Mouse (Mus musculus) lung, embryonic 15.5 days (tissue): ENCODE results near the gene Mapk11. TPM values are rescaled to one million over a fixed set of nuclear protein-coding genes. Genes with fewer than 3 reads are reported as not detected.
A peak's percentile ranks its signal among the peaks of the same experiment; 100 is the strongest.

Experiments used
- ATAC-seq: fragments of 200-750 bp; cut with Nextera tagmentation; 2 replicates; pipeline ENCODE4 v1.8.0; 2017; ENCODE audit warnings: moderate number of reproducible peaks, borderline replicate concordance; ENCODE audit not compliant: low FRiP score, low TSS enrichment; ENCODE audit errors: extremely low read depth
- H3K27ac ChIP-seq: fragments of 300-500 bp; sonication (generic); 2 replicates; pipeline ENCODE4 v1.5.1; 2015; ENCODE audit warnings: moderate library complexity, mild to moderate bottlenecking, inconsistent platforms
- H3K27me3 ChIP-seq: fragments of 300-500 bp; sonication (generic); 2 replicates; pipeline ENCODE4 v1.6.1; 2015; ENCODE audit warnings: inconsistent platforms
- H3K36me3 ChIP-seq: fragments of 300-500 bp; sonication (generic); 2 replicates; pipeline ENCODE4 v1.6.1; 2015; ENCODE audit warnings: inconsistent platforms
- H3K4me1 ChIP-seq: fragments of 300-500 bp; sonication (generic); 2 replicates; pipeline ENCODE4 v1.6.1; 2015; ENCODE audit warnings: inconsistent platforms
- H3K4me2 ChIP-seq: fragments of 300-500 bp; sonication (generic); 2 replicates; pipeline ENCODE4 v1.6.1; 2015; ENCODE audit warnings: inconsistent platforms, mild to moderate bottlenecking, moderate library complexity
- H3K4me3 ChIP-seq: fragments of 300-500 bp; sonication (generic); 2 replicates; pipeline ENCODE4 v1.5.1; 2015; ENCODE audit warnings: mild to moderate bottlenecking, inconsistent platforms
- H3K9ac ChIP-seq: fragments of 300-500 bp; sonication (generic); 2 replicates; pipeline ENCODE4 v1.6.1; 2015; ENCODE audit warnings: inconsistent platforms
- H3K9me3 ChIP-seq: fragments of 300-500 bp; sonication (generic); 2 replicates; pipeline ENCODE4 v1.6.1; 2016; ENCODE audit warnings: inconsistent platforms
- WGBS: fragments of 180-500 bp; shearing (Covaris S2); methylation state at CpG from one replicate; pipeline ENCODE4 v1.1.7; 2015; 5-methylcytosine and 5-hydroxymethylcytosine counted together
- polyA plus RNA-seq: library from polyadenylated mRNA; unstranded; fragments of >200 nt; fragmentation: Nextera tagmentation; extraction: Ambion mirVana; gene quantifications from 2 replicates; pipeline ENCODE4 v1.2.1, GENCODE M21; 2015

The Mapk11 gene
- polyA plus RNA-seq, 1 experiment from 2014 or later, result 12.6 TPM

DNA sequence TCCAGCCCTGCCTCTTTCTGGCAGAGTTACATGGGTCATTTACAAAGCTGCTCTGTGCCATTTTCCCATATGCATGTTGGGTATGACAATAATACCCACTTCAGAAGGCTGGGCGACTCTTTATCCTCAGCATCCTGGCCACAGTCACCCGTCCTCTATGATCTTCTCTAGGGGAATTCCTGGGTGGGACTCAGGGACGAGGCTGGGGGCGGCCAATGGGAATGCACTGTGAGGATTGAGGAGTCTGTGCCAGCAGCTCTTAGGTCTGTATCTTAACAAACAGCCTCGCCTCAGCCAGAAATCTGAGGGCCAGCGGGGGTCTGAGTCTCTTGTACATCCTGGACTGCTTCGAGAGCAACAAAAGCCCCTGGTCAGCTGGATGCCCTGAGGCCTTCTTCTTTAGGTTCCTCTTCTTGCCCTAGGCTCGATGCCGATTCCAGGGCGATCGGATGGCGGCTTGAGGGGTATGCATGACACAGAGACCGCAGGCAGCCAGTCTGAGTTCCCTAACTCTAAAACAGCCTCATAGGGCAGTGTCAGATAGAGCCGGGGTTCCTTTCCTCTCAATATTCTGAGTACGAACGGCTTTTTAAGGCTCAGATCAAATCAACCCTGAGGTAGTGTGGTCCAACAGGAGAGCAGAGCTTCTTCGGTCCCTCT is 23.0 kb upstream of the Mapk11 start:
- 57% methylated on average over 17 of the region's 17 CpGs for WGBS
- Histone ChIP-seq H3K4me3 (peak overlapping the region; percentile 53), H3K36me3 (peaks cover 11% of the 10 kb centered on the region), H3K27ac (peak overlapping the region; percentile 46), H3K9me3 (no peaks in the 10 kb centered on the region), H3K9ac (peak overlapping the region; percentile 65), H3K4me2 (peak overlapping the region; percentile 99), H3K27me3 (no peaks in the 10 kb centered on the region), H3K4me1 (peaks cover 88% of the 10 kb centered on the region)
- no peak for ATAC-seq

DNA sequence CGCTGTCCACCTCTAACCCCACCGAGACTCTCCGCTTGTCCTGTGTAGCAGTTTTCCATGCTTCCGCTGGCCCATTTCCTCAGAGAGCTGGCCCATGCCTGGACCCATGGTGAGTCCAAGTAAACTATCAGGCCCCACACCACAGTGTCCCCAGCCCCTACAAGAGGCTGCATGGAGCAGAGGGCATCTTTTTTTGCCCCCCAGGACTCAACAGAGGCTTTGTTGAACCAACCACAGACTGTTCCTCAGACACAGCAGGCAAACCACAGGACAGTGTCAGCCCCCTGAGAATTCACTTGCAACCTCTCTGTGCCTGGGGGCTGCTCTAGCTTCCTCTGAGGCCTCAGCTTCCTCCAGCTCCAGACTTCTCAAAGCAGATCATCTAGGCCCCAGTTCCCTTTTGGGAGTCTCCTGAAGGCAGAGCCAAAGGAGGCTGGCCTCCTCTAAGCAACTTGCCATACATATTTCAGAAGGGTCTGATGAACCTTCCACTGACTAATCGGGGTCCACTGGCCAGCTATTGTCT is 22.2 kb upstream of the Mapk11 start:
- H3K27ac ChIP-seq, result no peak overlapping the region
- H3K4me1 ChIP-seq, result peaks cover 80% of the 10 kb centered on the region
- no peak overlapping the region for H3K9ac ChIP-seq
- H3K36me3 ChIP-seq, result peaks cover 19% of the 10 kb centered on the region
- WGBS, result 80% methylated on average over 5 of the region's 5 CpGs
- no peaks in the 10 kb centered on the region for H3K27me3 ChIP-seq
- no peak overlapping the region for H3K4me2 ChIP-seq
- ATAC-seq, result no peak
- H3K4me3 ChIP-seq, result no peak overlapping the region
- no peaks in the 10 kb centered on the region for H3K9me3 ChIP-seq

DNA sequence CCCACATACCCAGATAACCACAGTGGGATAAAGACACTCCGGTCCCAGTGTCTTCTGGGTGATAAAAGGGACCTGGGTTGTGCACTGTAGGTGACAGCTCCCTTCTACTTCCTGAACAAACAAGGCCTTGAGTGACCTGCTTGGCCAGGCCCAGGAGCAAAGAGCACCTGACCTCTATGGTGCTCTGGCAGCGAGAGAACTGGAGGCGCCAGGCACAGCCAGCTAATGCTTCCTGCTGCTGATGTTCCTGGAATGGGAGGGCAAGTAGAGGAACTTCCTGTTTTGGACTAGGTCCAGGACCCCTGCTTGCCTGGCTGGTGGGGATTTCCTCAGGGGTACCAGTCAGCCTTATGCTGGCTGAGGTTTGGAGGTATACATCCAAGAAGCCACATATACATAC is 20.7 kb upstream of the Mapk11 start:
- 24% methylated on average over 3 of the region's 3 CpGs for WGBS
- ATAC-seq, result no peak
- H3K27me3 ChIP-seq, result no peaks in the 10 kb centered on the region
- no peak overlapping the region for H3K4me3 ChIP-seq
- peak overlapping the region; percentile 15; the same call in 1 of the 2 replicates for H3K9ac ChIP-seq
- H3K4me1 ChIP-seq, result peaks cover 65% of the 10 kb centered on the region
- peaks cover 34% of the 10 kb centered on the region for H3K36me3 ChIP-seq
- peak overlapping the region; percentile 12 for H3K4me2 ChIP-seq
- H3K9me3 ChIP-seq, result no peaks in the 10 kb centered on the region
- H3K27ac ChIP-seq, result peak overlapping the region; percentile 86

DNA sequence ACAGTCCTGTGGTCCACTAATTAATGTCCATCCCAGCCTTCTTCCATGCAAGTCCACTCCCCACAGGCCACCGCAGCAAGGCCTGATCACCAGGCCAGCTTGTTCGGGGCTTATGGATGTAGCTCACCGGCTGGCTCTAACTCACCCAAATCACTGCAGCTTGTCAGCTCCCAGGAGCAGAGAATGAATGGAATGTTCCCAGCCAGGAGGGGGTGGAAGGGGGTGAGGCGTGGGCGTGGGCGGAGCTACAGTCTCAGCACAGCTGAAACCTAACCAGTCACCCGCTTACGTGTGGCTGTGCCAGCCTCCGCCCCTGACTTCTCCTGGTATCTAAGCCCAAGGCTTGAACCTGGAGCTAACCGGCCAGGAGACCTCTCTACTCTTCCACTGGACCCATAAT is 20.0 kb upstream of the Mapk11 start:
- H3K4me1 ChIP-seq, result peaks cover 58% of the 10 kb centered on the region
- peak overlapping the region; percentile 25 for H3K9ac ChIP-seq

DNA sequence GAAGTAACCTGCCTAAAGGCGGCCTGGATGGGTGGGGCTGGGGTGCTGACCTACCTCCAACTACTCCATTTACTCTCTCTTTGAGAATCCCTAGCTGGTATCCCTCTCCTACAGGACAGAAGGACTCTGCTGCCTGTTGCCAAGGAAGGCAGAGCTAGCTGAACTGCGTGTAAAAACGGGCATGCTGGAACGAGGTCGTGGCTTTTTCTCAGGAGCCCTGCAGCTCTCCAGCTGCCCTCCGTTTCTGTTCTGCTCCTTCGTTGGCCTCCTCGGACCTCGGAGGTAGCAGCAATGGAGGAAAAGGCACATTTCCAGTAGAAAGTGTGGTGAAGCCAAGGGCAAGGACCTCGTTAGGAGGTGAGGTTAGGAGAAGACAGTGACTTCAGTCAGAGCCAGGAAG is 19.5 kb upstream of the Mapk11 start:
- H3K4me1 ChIP-seq, result peaks cover 53% of the 10 kb centered on the region
- no peaks in the 10 kb centered on the region for H3K9me3 ChIP-seq
- H3K36me3 ChIP-seq, result peaks cover 46% of the 10 kb centered on the region
- H3K27ac ChIP-seq, result peak overlapping the region; percentile 86
- peak overlapping the region; percentile 25 for H3K9ac ChIP-seq
- 38% methylated on average over 10 of the region's 10 CpGs for WGBS
- H3K4me3 ChIP-seq, result peak overlapping the region; percentile 22
- peak overlapping the region; percentile 50 for H3K4me2 ChIP-seq
- no peak for ATAC-seq
- H3K27me3 ChIP-seq, result no peaks in the 10 kb centered on the region

More for the DNA sequence above, 20.0 kb upstream of the Mapk11 start:
- H3K36me3 ChIP-seq, result peaks cover 41% of the 10 kb centered on the region
- H3K4me3 ChIP-seq, result peak overlapping the region; percentile 22
- H3K27ac ChIP-seq, result peak overlapping the region; percentile 86
- H3K4me2 ChIP-seq, result peak overlapping the region; percentile 50
- 9% methylated on average over 10 of the region's 10 CpGs for WGBS
- ATAC-seq, result peak; percentile 77
- no peaks in the 10 kb centered on the region for H3K27me3 ChIP-seq
- H3K9me3 ChIP-seq, result no peaks in the 10 kb centered on the region

DNA sequence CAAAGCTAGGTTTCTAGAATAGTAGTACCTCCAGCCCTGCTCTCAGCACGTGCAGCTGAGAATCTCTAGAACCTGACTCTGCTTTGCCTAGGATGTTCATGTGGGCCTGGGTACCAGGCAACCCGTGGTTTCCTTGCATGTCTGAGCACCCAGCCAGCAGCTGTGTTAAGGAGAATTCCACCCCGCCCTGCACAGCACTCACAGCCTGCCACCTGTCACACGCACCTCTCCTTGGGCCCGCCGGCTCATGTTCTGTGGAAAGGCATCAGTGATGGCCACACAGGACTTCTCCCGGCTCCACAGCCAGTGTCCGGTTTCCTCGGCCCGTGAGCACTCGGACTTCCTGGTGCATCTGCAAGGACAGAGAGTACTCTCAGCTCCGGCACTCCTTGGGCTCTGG is 16.1 kb upstream of the Mapk11 start:
- 90% methylated on average over 12 of the region's 12 CpGs for WGBS
- Histone ChIP-seq H3K4me3 (no peak overlapping the region), H3K9me3 (no peaks in the 10 kb centered on the region), H3K4me1 (peaks cover 33% of the 10 kb centered on the region), H3K36me3 (peaks cover 80% of the 10 kb centered on the region), H3K27me3 (no peaks in the 10 kb centered on the region), H3K9ac (no peak overlapping the region), H3K4me2 (no peak overlapping the region), H3K27ac (no peak overlapping the region)
- ATAC-seq, result no peak

DNA sequence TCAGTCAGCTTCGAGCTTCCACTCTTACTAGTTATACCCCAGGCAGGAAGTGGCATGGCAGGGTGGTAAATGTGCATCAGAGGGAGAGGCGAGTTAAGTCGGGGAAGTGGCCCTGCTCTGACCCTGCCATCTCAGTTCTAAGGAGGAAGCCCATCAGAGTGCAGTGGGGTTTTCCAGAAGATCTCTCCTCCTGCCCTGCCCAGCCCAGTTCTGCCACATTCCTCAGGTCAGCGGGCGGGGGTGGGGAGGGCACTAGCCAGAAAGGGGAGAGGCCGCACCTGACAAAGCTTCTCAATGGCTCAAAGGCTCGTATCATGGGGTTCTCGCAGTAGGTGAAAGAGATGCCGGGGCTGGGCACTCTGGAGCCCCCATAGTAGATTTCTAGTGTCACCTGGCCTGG is 12.0 kb upstream of the Mapk11 start:
- no peaks in the 10 kb centered on the region for H3K27me3 ChIP-seq
- H3K4me3 ChIP-seq, result no peak overlapping the region
- 57% methylated on average over 9 of the region's 9 CpGs for WGBS
- peaks cover 100% of the 10 kb centered on the region for H3K36me3 ChIP-seq
- H3K9ac ChIP-seq, result no peak overlapping the region
- H3K4me1 ChIP-seq, result peaks cover 14% of the 10 kb centered on the region
- H3K27ac ChIP-seq, result peak overlapping the region; percentile 69
- no peak overlapping the region for H3K4me2 ChIP-seq
- peak; percentile 39 for ATAC-seq
- no peaks in the 10 kb centered on the region for H3K9me3 ChIP-seq

DNA sequence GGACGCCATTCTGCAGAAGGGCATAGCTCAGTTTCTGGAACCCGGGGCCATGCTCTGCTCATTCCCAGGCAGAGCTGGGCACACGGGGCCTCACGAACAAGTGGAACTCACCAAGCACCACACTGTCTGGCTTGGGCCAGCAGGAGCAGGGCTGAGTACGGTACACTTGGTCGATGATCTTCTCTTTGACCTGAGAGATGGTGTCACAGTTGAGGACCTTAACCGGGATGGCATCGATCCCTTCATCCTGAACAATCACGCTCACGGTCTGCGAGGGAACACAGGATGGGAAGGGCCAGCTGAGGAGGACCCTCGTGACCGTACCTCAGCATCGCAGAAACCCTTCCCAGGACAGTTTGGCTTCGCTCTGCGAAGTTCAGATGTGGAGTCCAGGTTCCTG is 9.1 kb upstream of the Mapk11 start:
- ATAC-seq, result no peak
- H3K27me3 ChIP-seq, result no peaks in the 10 kb centered on the region

DNA sequence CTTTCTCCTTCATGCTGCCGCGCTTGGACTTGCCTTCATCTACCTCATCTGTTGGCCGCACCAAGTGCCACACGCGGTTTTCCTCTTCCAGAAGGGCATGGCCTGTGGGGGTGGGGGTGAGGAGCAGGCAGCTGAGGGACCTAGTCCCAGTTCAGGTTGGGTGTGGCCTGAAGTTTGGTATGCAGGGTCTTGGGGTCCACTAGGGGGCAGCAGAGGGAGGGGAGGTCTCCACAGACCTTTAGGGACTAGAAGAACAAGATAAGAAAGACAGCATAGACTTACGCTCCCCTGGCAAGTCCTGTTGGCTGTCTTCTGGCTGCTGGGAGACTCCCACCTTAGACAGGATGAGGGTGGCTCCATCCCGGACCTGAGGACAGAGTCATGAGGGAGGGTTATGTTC is 8.5 kb upstream of the Mapk11 start:
- H3K4me3 ChIP-seq, result no peak overlapping the region
- H3K36me3 ChIP-seq, result peaks cover 96% of the 10 kb centered on the region
- H3K4me1 ChIP-seq, result peaks cover 14% of the 10 kb centered on the region
- no peak for ATAC-seq
- WGBS, result 52% methylated on average over 7 of the region's 7 CpGs
- no peaks in the 10 kb centered on the region for H3K9me3 ChIP-seq
- no peaks in the 10 kb centered on the region for H3K27me3 ChIP-seq
- no peak overlapping the region for H3K4me2 ChIP-seq
- H3K9ac ChIP-seq, result no peak overlapping the region
- H3K27ac ChIP-seq, result no peak overlapping the region

More for the DNA sequence above, 9.1 kb upstream of the Mapk11 start:
- no peak overlapping the region for H3K4me2 ChIP-seq
- no peaks in the 10 kb centered on the region for H3K9me3 ChIP-seq
- H3K9ac ChIP-seq, result no peak overlapping the region
- H3K27ac ChIP-seq, result no peak overlapping the region
- 94% methylated on average over 16 of the region's 16 CpGs for WGBS
- no peak overlapping the region for H3K4me3 ChIP-seq
- peaks cover 100% of the 10 kb centered on the region for H3K36me3 ChIP-seq
- H3K4me1 ChIP-seq, result peaks cover 14% of the 10 kb centered on the region

DNA sequence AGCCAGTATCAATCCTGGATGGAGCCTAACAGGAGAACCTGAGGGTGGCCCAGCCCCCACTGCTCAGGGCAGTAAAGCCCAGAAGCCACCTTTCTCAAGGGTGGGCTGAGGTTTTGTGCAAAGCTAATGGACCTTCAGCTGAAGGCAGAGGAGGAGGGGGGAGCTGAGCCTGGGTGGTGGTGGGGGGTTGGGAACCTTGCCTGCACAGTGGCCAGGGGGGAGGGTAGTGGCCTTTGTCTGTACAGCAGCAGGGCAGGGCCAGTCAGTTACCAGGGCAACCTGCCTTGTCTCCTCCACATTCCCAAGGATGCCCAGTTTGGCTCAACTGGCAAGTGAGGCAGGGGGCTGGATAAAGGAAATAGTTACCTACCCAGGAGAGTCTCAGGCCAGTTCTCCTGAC is 2.9 kb upstream of the Mapk11 start:
- Histone ChIP-seq H3K9ac (no peak overlapping the region), H3K4me1 (peaks cover 29% of the 10 kb centered on the region)
- ATAC-seq, result no peak

DNA sequence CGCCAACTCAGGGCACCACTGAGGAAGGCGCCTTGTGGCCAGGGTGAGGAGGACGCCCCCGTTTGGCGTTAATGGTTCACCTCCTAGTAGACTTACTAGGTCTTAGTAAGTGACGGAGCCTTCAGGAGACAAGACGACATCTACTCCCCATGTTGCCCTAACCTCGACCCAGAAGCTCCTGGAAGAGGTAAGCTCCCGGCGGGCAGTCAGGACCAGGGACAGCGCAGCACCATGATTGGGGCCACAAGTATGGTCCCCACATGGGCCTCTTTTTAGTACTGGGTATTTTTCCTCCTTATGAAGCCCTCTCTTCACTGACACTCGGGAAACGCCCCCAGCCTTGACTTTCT is 588 bp upstream of the Mapk11 start:
- Histone ChIP-seq H3K27ac (peak overlapping the region; percentile 47; the same call in 1 of the 2 replicates), H3K4me3 (peak overlapping the region; percentile 74), H3K27me3 (peaks cover 51% of the 10 kb centered on the region), H3K4me2 (peak overlapping the region; percentile 98), H3K36me3 (peaks cover 17% of the 10 kb centered on the region), H3K9ac (no peak overlapping the region), H3K4me1 (peaks cover 42% of the 10 kb centered on the region), H3K9me3 (no peaks in the 10 kb centered on the region)
- 2% methylated on average over 13 of the region's 13 CpGs for WGBS
- ATAC-seq, result 0 out of 2 replicates have a peak, but pooled peaks have one; percentile 21

More for the DNA sequence above, 2.9 kb upstream of the Mapk11 start:
- no peak overlapping the region for H3K4me3 ChIP-seq
- no peaks in the 10 kb centered on the region for H3K9me3 ChIP-seq
- H3K36me3 ChIP-seq, result peaks cover 40% of the 10 kb centered on the region
- peaks cover 28% of the 10 kb centered on the region for H3K27me3 ChIP-seq
- H3K27ac ChIP-seq, result no peak overlapping the region
- H3K4me2 ChIP-seq, result no peak overlapping the region

DNA sequence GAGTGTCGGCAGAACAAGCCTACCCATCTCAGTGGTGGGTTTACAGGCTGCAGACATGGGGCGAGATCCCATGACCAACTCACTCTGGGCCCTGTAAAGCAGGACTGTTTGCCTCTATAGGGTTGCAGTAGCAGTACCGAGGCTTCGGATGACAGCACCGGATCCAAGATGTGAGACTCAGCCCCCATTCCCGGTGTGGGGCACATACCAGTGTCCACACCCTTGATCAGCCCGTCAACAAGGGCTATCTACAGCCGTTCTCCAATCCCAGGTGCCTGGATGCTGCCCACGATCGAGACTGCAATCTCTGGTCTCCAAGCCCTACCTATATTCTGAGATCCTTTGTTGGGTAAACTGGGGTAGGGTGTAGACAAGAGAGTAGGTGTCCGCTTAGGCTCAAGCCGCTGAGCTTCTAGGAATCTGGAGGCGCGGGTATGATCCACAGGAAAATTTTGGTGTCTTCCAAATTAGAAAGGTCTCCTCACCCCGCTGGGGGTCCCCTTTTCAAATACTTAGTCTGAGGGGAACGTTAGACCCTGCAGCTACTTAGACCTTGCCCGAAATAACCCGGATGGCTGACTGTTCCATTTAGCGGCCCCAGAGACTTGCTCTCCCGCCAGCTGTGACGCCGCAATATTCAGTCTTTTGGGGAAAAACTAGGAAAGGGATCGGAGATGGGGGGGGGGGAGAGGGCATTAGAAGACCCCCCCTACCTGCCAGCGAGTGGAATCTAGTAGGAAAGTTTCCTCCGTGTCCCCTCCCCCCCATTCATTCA is 745 bp downstream of the Mapk11 start:
- Histone ChIP-seq H3K4me3 (peak overlapping the region; percentile 74), H3K4me1 (peaks cover 42% of the 10 kb centered on the region), H3K4me2 (peak overlapping the region; percentile 98), H3K9ac (peak overlapping the region; percentile 71), H3K27ac (no peak overlapping the region), H3K9me3 (no peaks in the 10 kb centered on the region), H3K27me3 (peaks cover 54% of the 10 kb centered on the region), H3K36me3 (0 out of 2 replicates have a peak, but pooled peaks cover 4% of the 10 kb centered on the region)
- ATAC-seq, result no peak
- 6% methylated on average over 25 of the region's 25 CpGs for WGBS
